Mouse (Mus musculus) midbrain, embryonic 13.5 days (tissue): ENCODE measurements around the gene Olfr1325. TPM values are rescaled to one million over a fixed set of nuclear protein-coding genes. Genes with fewer than 3 reads are reported as not detected.
"Not testable (repeated sequence)": the region's sequence is repeated elsewhere in the genome, so short reads cannot be mapped to it uniquely, and the experiment has no call there.

Experiments
- ATAC-seq: fragments of 200-750 bp; cut with Nextera tagmentation; 2 replicates; pipeline ENCODE4 v1.8.0; 2017; ENCODE audit warnings: mild to moderate bottlenecking, moderate TSS enrichment, moderate library complexity
- H3K27ac ChIP-seq: fragments of 300-500 bp; sonication (generic); 2 replicates; pipeline ENCODE4 v1.5.1; 2015; ENCODE audit warnings: inconsistent platforms, mild to moderate bottlenecking, moderate library complexity
- H3K27me3 ChIP-seq: fragments of 300-500 bp; sonication (generic); 2 replicates; pipeline ENCODE4 v1.6.1; 2015; ENCODE audit warnings: mild to moderate bottlenecking, inconsistent platforms
- H3K36me3 ChIP-seq: fragments of 300-500 bp; sonication (generic); 2 replicates; pipeline ENCODE4 v1.6.1; 2015; ENCODE audit warnings: mild to moderate bottlenecking, inconsistent platforms
- H3K4me1 ChIP-seq: fragments of 300-500 bp; sonication (generic); replicated peaks from 2 replicates; pipeline ENCODE4 v1.6.1; 2015; ENCODE audit warnings: inconsistent platforms
- H3K4me2 ChIP-seq: fragments of 300-500 bp; sonication (generic); replicated peaks from 2 replicates; pipeline ENCODE4 v1.6.1; 2015; ENCODE audit warnings: moderate library complexity, mild to moderate bottlenecking, inconsistent platforms
- H3K4me3 ChIP-seq: fragments of 300-500 bp; sonication (generic); replicated peaks from 2 replicates; pipeline ENCODE4 v1.5.1; 2015; ENCODE audit warnings: mild to moderate bottlenecking, inconsistent platforms
- H3K9ac ChIP-seq: fragments of 300-500 bp; sonication (generic); replicated peaks from 2 replicates; pipeline ENCODE4 v1.6.1; 2015; ENCODE audit warnings: mild to moderate bottlenecking, inconsistent platforms
- H3K9me3 ChIP-seq: fragments of 300-500 bp; sonication (generic); 2 replicates; pipeline ENCODE4 v1.6.1; 2016; ENCODE audit warnings: mild to moderate bottlenecking, inconsistent platforms
- WGBS: fragments of 180-500 bp; shearing (Covaris S2); methylation state at CpG from one replicate; pipeline ENCODE4 v1.1.7; 2015; 5-methylcytosine and 5-hydroxymethylcytosine counted together
- polyA plus RNA-seq: library from polyadenylated mRNA; unstranded; fragments of >200 nt; fragmentation: Nextera tagmentation; extraction: Ambion mirVana; gene quantifications from 2 replicates; pipeline ENCODE4 v1.2.1, GENCODE M21; 2015

Gene Olfr1325
- polyA plus RNA-seq = not detected in 2 replicates

GRCm38 (mm10) chrX:74592379-74592778, at the start of gene Olfr1325:
TSS of gene Olfr1325 (plus strand) at chrX:74592679.
- H3K9ac ChIP-seq = no peak within 1 kb of the TSS
- H3K9me3 ChIP-seq = no peaks in the 10 kb centered on the region
- H3K27me3 ChIP-seq = no peaks in the 10 kb centered on the region
- no peak within 1 kb of the TSS for H3K27ac ChIP-seq
- no peaks in the 10 kb centered on the region for H3K36me3 ChIP-seq
- no peaks in the 10 kb centered on the region for H3K4me1 ChIP-seq
- no peak within 1 kb of the TSS for H3K4me3 ChIP-seq
- no peak for ATAC-seq
- 80% methylated on average over 2 of the region's 2 CpGs for WGBS
- H3K4me2 ChIP-seq = no peak within 1 kb of the TSS

- H3K27me3 ChIP-seq = no peaks in the 10 kb centered on the region
- no peak within 1 kb of the TSS for H3K9ac ChIP-seq
- ATAC-seq = no peak
- H3K27ac ChIP-seq = no peak within 1 kb of the TSS
- H3K36me3 ChIP-seq = no peaks in the 10 kb centered on the region
- no peaks in the 10 kb centered on the region for H3K4me1 ChIP-seq
- no peaks in the 10 kb centered on the region for H3K9me3 ChIP-seq
- no peak within 1 kb of the TSS for H3K4me3 ChIP-seq
- H3K4me2 ChIP-seq = no peak within 1 kb of the TSS
These were observed 17.7 kb upstream of the Olfr1325 start, which contains the start of gene Olfr1326-ps1 for GRCm38 (mm10) chrX:74574788-74575187. TSS of gene Olfr1326-ps1 (minus strand) at chrX:74574888.

- not testable (repeated sequence) for H3K9ac ChIP-seq, H3K4me1 ChIP-seq, H3K4me3 ChIP-seq, H3K9me3 ChIP-seq, H3K27ac ChIP-seq, H3K36me3 ChIP-seq, H3K4me2 ChIP-seq, H3K27me3 ChIP-seq
- WGBS = 51% methylated on average over 4 of the region's 5 CpGs
- ATAC-seq = peak; percentile 92
These were observed 53.2 kb downstream of the Olfr1325 start, which contains the start of gene Gm5640 for GRCm38 (mm10) chrX:74645466-74646323. TSS of gene Gm5640 (minus strand) at chrX:74645635.

GRCm38 (mm10) chrX:74646393-74646792, 53.9 kb downstream of the Olfr1325 start:
- H3K4me3 ChIP-seq, H3K4me1 ChIP-seq, H3K4me2 ChIP-seq, H3K27ac ChIP-seq, H3K9me3 ChIP-seq, H3K9ac ChIP-seq, H3K27me3 ChIP-seq, H3K36me3 ChIP-seq: not testable (repeated sequence)
- no CpG with 5 or more reads among the region's 1 CpGs for WGBS
- peak; percentile 68 for ATAC-seq

Other genes starting within 250 kb of the Olfr1325 start
- 82.8 and 85.4 TPM in 2 replicates for gene Lage3, start 239.1 kb upstream of the Olfr1325 start, polyA plus RNA-seq
- gene Ubl4a, start 219.5 kb upstream of the Olfr1325 start, polyA plus RNA-seq = 66.7 and 68.8 TPM in 2 replicates
- gene Slc10a3, start 219.3 kb upstream of the Olfr1325 start, polyA plus RNA-seq = 7.0 and 8.5 TPM in 2 replicates
- gene Fam3a, start 199.4 kb upstream of the Olfr1325 start, polyA plus RNA-seq = 33.7 and 37.7 TPM in 2 replicates
- gene Ikbkg, start 199.4 kb upstream of the Olfr1325 start, polyA plus RNA-seq = 17.8 and 19.2 TPM in 2 replicates
- 58.6 and 64.0 TPM in 2 replicates for gene G6pdx, start 163.5 kb upstream of the Olfr1325 start, polyA plus RNA-seq
- gene Gm6880, start 111.3 kb upstream of the Olfr1325 start, polyA plus RNA-seq = 0.46 TPM in 1 of 2 replicates, not detected in the other
- gene Olfr1326-ps1, start 17.8 kb upstream of the Olfr1325 start, polyA plus RNA-seq = not detected in 2 replicates
- 0.17 and 0.19 TPM in 2 replicates for gene Gm5640, start 53.0 kb downstream of the Olfr1325 start, polyA plus RNA-seq
- gene Gm6890, start 148.2 kb downstream of the Olfr1325 start, polyA plus RNA-seq = not detected in 2 replicates
- gene Gm5936, start 244.5 kb downstream of the Olfr1325 start, polyA plus RNA-seq = 0.06 and 0.12 TPM in 2 replicates